Mouse (Mus musculus): ENCODE measurements at regions not wholly inside any gene's neighbourhood (a gene's known extent, or its start where the extent isn't known, plus 50 kb on each side); places are given as distances from the start of the nearest gene placed in this dataset.

DNA sequence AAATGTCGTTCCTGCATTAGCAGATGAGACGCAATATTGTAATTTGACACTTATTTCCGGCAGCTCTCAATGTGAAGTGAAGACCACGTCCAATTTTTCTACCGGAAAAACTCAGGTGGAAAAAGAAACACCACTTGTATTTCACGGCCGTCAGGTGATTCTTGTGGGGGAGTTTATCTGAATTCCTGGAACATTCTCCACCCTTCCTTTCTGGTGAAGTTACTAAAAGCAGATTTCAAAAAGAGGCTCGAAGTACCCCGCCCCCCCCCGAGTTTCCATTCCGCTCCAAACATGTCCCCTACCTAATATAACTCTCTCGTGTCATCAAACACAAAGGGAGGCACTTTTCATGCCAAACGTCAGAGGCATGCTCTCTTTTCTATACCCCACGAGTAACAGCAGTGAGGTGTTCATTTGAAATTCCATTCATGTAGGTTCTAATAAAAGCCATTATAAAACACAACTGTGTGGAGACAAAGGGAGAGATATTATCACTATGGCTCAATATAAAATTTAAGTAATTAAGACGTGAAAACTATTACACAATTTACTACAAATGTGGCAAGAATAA is 281.5 kb downstream of the Vrk1 start:
- Histone ChIP-seq H3K27ac (ENCODE audit: insufficient read depth, low read length) (no peak overlapping the region), H3K4me1 (ENCODE audit: control insufficient read depth, insufficient read depth, low read length) (no peaks in the 10 kb centered on the region), H3K27me3 (ENCODE audit: control insufficient read depth, insufficient read depth, low read length) (no peaks in the 10 kb centered on the region; the same call in 1 of the 2 replicates), H3K4me3 (replicated peaks; ENCODE audit: insufficient read depth, low read depth, low read length) (no peak overlapping the region)
- 42% methylated on average over 15 of the region's 15 CpGs for WGBS
- DNase-seq: no peak
- TF ChIP-seq CTCF (IDR thresholded peaks at IDR 0.05; ENCODE audit: borderline replicate concordance, insufficient read depth, low read depth, low read length) (no peak), POLR2A (IDR thresholded peaks at IDR 0.05; ENCODE audit: borderline replicate concordance, insufficient read depth, low read length) (no peak)

GRCm38 (mm10) chr12:106293117-106293516 is 283.1 kb downstream of the Vrk1 start:
- no peak overlapping the region for H3K27ac ChIP-seq (ENCODE audit: insufficient read depth, low read length)
- no peak overlapping the region for H3K4me3 ChIP-seq (replicated peaks; ENCODE audit: insufficient read depth, low read depth, low read length)
- H3K27me3 ChIP-seq (ENCODE audit: control insufficient read depth, insufficient read depth, low read length): no peaks in the 10 kb centered on the region; the same call in 1 of the 2 replicates
- DNase-seq: no peak
- TF ChIP-seq CTCF (IDR thresholded peaks at IDR 0.05; ENCODE audit: borderline replicate concordance, insufficient read depth, low read depth, low read length): no peak; the same call in 1 of the 2 replicates
- no peak for TF ChIP-seq POLR2A (IDR thresholded peaks at IDR 0.05; ENCODE audit: borderline replicate concordance, insufficient read depth, low read length)
- no peaks in the 10 kb centered on the region for H3K4me1 ChIP-seq (ENCODE audit: control insufficient read depth, insufficient read depth, low read length)
- 60% methylated on average over 5 of the region's 5 CpGs for WGBS

- Histone ChIP-seq H3K27ac (ENCODE audit: insufficient read depth, low read length) (no peak overlapping the region), H3K27me3 (ENCODE audit: control insufficient read depth, insufficient read depth, low read length) (no peaks in the 10 kb centered on the region; the same call in 1 of the 2 replicates), H3K4me3 (replicated peaks; ENCODE audit: insufficient read depth, low read depth, low read length) (no peak overlapping the region), H3K4me1 (ENCODE audit: control insufficient read depth, insufficient read depth, low read length) (no peaks in the 10 kb centered on the region)
- 52% methylated on average over 7 of the region's 7 CpGs for WGBS
- DNase-seq: no peak
- TF ChIP-seq POLR2A (IDR thresholded peaks at IDR 0.05; ENCODE audit: borderline replicate concordance, insufficient read depth, low read length): no peak
- no peak for TF ChIP-seq CTCF (IDR thresholded peaks at IDR 0.05; ENCODE audit: borderline replicate concordance, insufficient read depth, low read depth, low read length)
Observed at GRCm38 (mm10) chr12:106295596-106295995, 285.6 kb downstream of the Vrk1 start.

GRCm38 (mm10) chr12:106302617-106303016 is 292.6 kb downstream of the Vrk1 start:
- DNase-seq: no peak
- TF ChIP-seq CTCF (IDR thresholded peaks at IDR 0.05; ENCODE audit: borderline replicate concordance, insufficient read depth, low read depth, low read length) (no peak), POLR2A (IDR thresholded peaks at IDR 0.05; ENCODE audit: borderline replicate concordance, insufficient read depth, low read length) (no peak)
- 34% methylated on average over 8 of the region's 8 CpGs for WGBS
- H3K27me3 ChIP-seq (ENCODE audit: control insufficient read depth, insufficient read depth, low read length): no peaks in the 10 kb centered on the region; the same call in 1 of the 2 replicates
- H3K4me3 ChIP-seq (replicated peaks; ENCODE audit: insufficient read depth, low read depth, low read length): no peak overlapping the region
- H3K27ac ChIP-seq (ENCODE audit: insufficient read depth, low read length): no peak overlapping the region
- H3K4me1 ChIP-seq (ENCODE audit: control insufficient read depth, insufficient read depth, low read length): no peaks in the 10 kb centered on the region

GRCm38 (mm10) chr12:106308291-106308955 is 298.4 kb downstream of the Vrk1 start:
- Histone ChIP-seq H3K27ac (ENCODE audit: insufficient read depth, low read length) (no peak overlapping the region), H3K4me3 (replicated peaks; ENCODE audit: insufficient read depth, low read depth, low read length) (no peak overlapping the region), H3K4me1 (ENCODE audit: control insufficient read depth, insufficient read depth, low read length) (no peaks in the 10 kb centered on the region), H3K27me3 (ENCODE audit: control insufficient read depth, insufficient read depth, low read length) (no peaks in the 10 kb centered on the region; the same call in 1 of the 2 replicates)
- 76% methylated on average over 12 of the region's 12 CpGs for WGBS
- DNase-seq: no peak
- TF ChIP-seq POLR2A (IDR thresholded peaks at IDR 0.05; ENCODE audit: borderline replicate concordance, insufficient read depth, low read length) (no peak), CTCF (IDR thresholded peaks at IDR 0.05; ENCODE audit: borderline replicate concordance, insufficient read depth, low read depth, low read length) (no peak)

- no peak for DNase-seq
- H3K4me1 ChIP-seq (ENCODE audit: control insufficient read depth, insufficient read depth, low read length): no peaks in the 10 kb centered on the region
- no peak for TF ChIP-seq POLR2A (IDR thresholded peaks at IDR 0.05; ENCODE audit: borderline replicate concordance, insufficient read depth, low read length)
- no peak for TF ChIP-seq CTCF (IDR thresholded peaks at IDR 0.05; ENCODE audit: borderline replicate concordance, insufficient read depth, low read depth, low read length)
- H3K27me3 ChIP-seq (ENCODE audit: control insufficient read depth, insufficient read depth, low read length): no peaks in the 10 kb centered on the region; the same call in 1 of the 2 replicates
- H3K4me3 ChIP-seq (replicated peaks; ENCODE audit: insufficient read depth, low read depth, low read length): no peak overlapping the region
- WGBS: 47% methylated on average over 25 of the region's 25 CpGs
- no peak overlapping the region for H3K27ac ChIP-seq (ENCODE audit: insufficient read depth, low read length)
Observed at GRCm38 (mm10) chr12:106308956-106309610, 299.1 kb downstream of the Vrk1 start.

- Histone ChIP-seq H3K27me3 (ENCODE audit: control insufficient read depth, insufficient read depth, low read length) (no peaks in the 10 kb centered on the region; the same call in 1 of the 2 replicates), H3K4me1 (ENCODE audit: control insufficient read depth, insufficient read depth, low read length) (no peaks in the 10 kb centered on the region), H3K4me3 (replicated peaks; ENCODE audit: insufficient read depth, low read depth, low read length) (no peak overlapping the region), H3K27ac (ENCODE audit: insufficient read depth, low read length) (no peak overlapping the region)
- no peak for DNase-seq
- WGBS: 32% methylated on average over 6 of the region's 6 CpGs
- no peak for TF ChIP-seq CTCF (IDR thresholded peaks at IDR 0.05; ENCODE audit: borderline replicate concordance, insufficient read depth, low read depth, low read length)
- TF ChIP-seq POLR2A (IDR thresholded peaks at IDR 0.05; ENCODE audit: borderline replicate concordance, insufficient read depth, low read length): no peak
Observed at GRCm38 (mm10) chr12:106310171-106310570, 300.1 kb downstream of the Vrk1 start.

Data from cerebellum, adult 2 months (tissue).